Mouse (Mus musculus) ES-E14 (cell line): ENCODE measurements around the gene Mrpl2. TPM values are rescaled to one million over a fixed set of nuclear protein-coding genes. Genes with fewer than 3 reads are reported as not detected.
A peak's percentile ranks its signal among the peaks of the same experiment; 100 is the strongest.

Experiments used
- DNase-seq: peaks from one replicate; pipeline ENCODE4 v3.0.0-alpha.2; 2013; ENCODE audit warnings: low read depth, low spot score
- H3K27ac ChIP-seq: 2 replicates; pipeline ENCODE4 v1.5.1; 2012; ENCODE audit warnings: low read depth, mild to moderate bottlenecking, low read length, moderate library complexity, mixed read lengths; ENCODE audit not compliant: poor library complexity, insufficient read depth, severe bottlenecking
- H3K36me3 ChIP-seq: 2 replicates; pipeline ENCODE4 v1.6.1; 2012; ENCODE audit warnings: mild to moderate bottlenecking, low read length, moderate library complexity, mixed read lengths; ENCODE audit not compliant: control insufficient read depth, poor library complexity, insufficient read depth, severe bottlenecking
- H3K4me1 ChIP-seq, 2 experiments: fragments of 150-350 bp in 1 of 2; sonication (generic) in 1 of 2; 2 replicates each; pipeline ENCODE4 v1.6.1; 2012; ENCODE audit warnings: low read length in 2 of 2, mild to moderate bottlenecking in 1 of 2, mixed read lengths in 1 of 2; ENCODE audit not compliant: control insufficient read depth in 2 of 2, insufficient read depth in 2 of 2, poor library complexity in 1 of 2
- H3K4me3 ChIP-seq, 2 experiments: fragments of 150-350 bp in 1 of 2; sonication (generic) in 1 of 2; 2 replicates each; pipeline ENCODE4 v1.5.1; 2012; ENCODE audit warnings: low read length in 2 of 2, low read depth in 1 of 2, mild to moderate bottlenecking in 1 of 2, mixed read lengths in 1 of 2; ENCODE audit not compliant: insufficient read depth in 1 of 2, poor library complexity in 1 of 2, severe bottlenecking in 1 of 2
- H3K9ac ChIP-seq: 2 replicates; pipeline ENCODE4 v1.6.1; 2012; ENCODE audit warnings: low read depth, mild to moderate bottlenecking, low read length, mixed read lengths; ENCODE audit not compliant: poor library complexity, insufficient read depth, severe bottlenecking
- H3K9me3 ChIP-seq: fragments of 150-350 bp; sonication (generic); 2 replicates; pipeline ENCODE4 v1.6.1; 2012; ENCODE audit warnings: low read depth, mild to moderate bottlenecking, low read length; ENCODE audit not compliant: control insufficient read depth, insufficient read depth
- CHD2 ChIP-seq: IDR thresholded peaks from 2 replicates; pipeline ENCODE4 v1.6.1; 2014; ENCODE audit warnings: mild to moderate bottlenecking, low read depth, low read length, inconsistent platforms
- HCFC1 ChIP-seq: IDR thresholded peaks from 2 replicates; pipeline ENCODE4 v1.6.1; 2012; ENCODE audit warnings: low read length, inconsistent platforms, borderline replicate concordance; ENCODE audit not compliant: insufficient read depth
- MAFK ChIP-seq: IDR thresholded peaks from 2 replicates; pipeline ENCODE4 v1.6.1; 2014; ENCODE audit warnings: mild to moderate bottlenecking, low read depth, low read length, inconsistent platforms; ENCODE audit not compliant: insufficient read depth
- ZC3H11A ChIP-seq: IDR thresholded peaks from 2 replicates; pipeline ENCODE4 v1.6.1; 2012; ENCODE audit warnings: low read depth, mild to moderate bottlenecking, inconsistent platforms, low read length, borderline replicate concordance
- ZNF384 ChIP-seq: IDR thresholded peaks from 2 replicates; pipeline ENCODE4 v1.6.1; 2012; ENCODE audit warnings: low read depth, low read length, inconsistent platforms
- in situ Hi-C, 2 experiments: fragments of 600-800 bp; cut with MboI; formaldehyde crosslinking; loops; one replicate each; pipeline ENCODE4 v1.15.1; 2025; ENCODE audit warnings: low sequenced_read_pairs in 2 of 2, inconsistent platforms in 1 of 2; ENCODE audit not compliant: unreplicated experiment in 2 of 2
- total RNA-seq: library from RNA; depleted of rRNA; stranded (reverse); fragments of 300-350 nt; gene quantifications from 2 replicates; pipeline ENCODE4 v1.2.3, GENCODE M21; 2012

The Mrpl2 gene
- total RNA-seq, 1 experiment, result 205 TPM

- Histone ChIP-seq H3K36me3 (no peaks in the 10 kb centered on the region), H3K4me3 (peak overlapping the region; percentile 33; a peak in 3 of 4 replicates), H3K4me1 (peaks cover 28 to 46% of the 10 kb centered on the region in 2 experiments), H3K9me3 (no peaks in the 10 kb centered on the region), H3K9ac (peak overlapping the region; percentile 42; the same call in 1 of the 2 replicates), H3K27ac (peak overlapping the region; percentile 41; the same call in 1 of the 2 replicates)
- TF ChIP-seq ZNF384, result no peak
- no peak for TF ChIP-seq HCFC1
- TF ChIP-seq MAFK, result no peak
- no peak for TF ChIP-seq CHD2
- no peak for TF ChIP-seq ZC3H11A
- in situ Hi-C loops, result no loop called here
- DNase-seq, result no peak
These were observed 36.1 kb upstream of the Mrpl2 start for GRCm38 (mm10) chr17:46609721-46610514.

- DNase-seq, result no peak
- Histone ChIP-seq H3K9me3 (no peaks in the 10 kb centered on the region), H3K9ac (no peak overlapping the region), H3K27ac (no peak overlapping the region), H3K36me3 (no peaks in the 10 kb centered on the region; the same call in 1 of the 2 replicates), H3K4me3 (0 out of 4 replicates have a peak overlapping the region, but pooled peaks of 1 of the 2 experiments have one; percentile 17), H3K4me1 (peaks cover 28 to 42% of the 10 kb centered on the region in 2 experiments)
- TF ChIP-seq ZC3H11A (no peak), CHD2 (no peak)
- in situ Hi-C loops, result no loop called here
These were observed 34.7 kb upstream of the Mrpl2 start for GRCm38 (mm10) chr17:46611316-46611715.

- Histone ChIP-seq H3K27ac (peak overlapping the region; percentile 45; the same call in 1 of the 2 replicates), H3K4me1 (peaks cover 28 to 44% of the 10 kb centered on the region in 2 experiments), H3K9ac (no peak overlapping the region), H3K36me3 (no peaks in the 10 kb centered on the region; the same call in 1 of the 2 replicates), H3K9me3 (no peaks in the 10 kb centered on the region), H3K4me3 (no peak overlapping the region)
- no peak for TF ChIP-seq HCFC1
- no peak for TF ChIP-seq CHD2
- TF ChIP-seq ZNF384, result no peak
- no peak for DNase-seq
- in situ Hi-C loops, result no loop called here
These were observed 33.8 kb upstream of the Mrpl2 start for GRCm38 (mm10) chr17:46612189-46612588.

DNA sequence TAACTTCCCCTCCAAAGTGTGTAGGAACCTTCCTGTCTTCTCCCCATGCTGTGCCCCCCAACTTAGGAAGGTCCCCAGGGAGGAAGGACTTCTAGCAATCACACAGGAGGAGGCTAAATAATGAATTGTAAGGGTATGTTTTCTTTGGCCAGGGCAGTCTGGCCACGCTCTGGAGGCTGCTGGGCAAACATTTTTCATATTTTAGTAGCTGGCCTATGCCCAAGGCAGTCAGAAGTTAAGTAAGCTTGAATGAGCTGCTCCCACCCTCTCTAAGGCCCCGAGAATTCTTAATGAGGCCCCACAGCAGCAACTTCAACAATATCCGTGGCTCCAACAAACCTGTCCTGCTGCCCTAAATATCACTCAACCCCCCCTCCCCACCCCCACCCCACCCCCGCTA is 33.2 kb upstream of the Mrpl2 start:
- peak overlapping the region; percentile 45; the same call in 1 of the 2 replicates for H3K27ac ChIP-seq
- no peak overlapping the region for H3K9ac ChIP-seq
- H3K4me1 ChIP-seq, result peaks cover 33 to 43% of the 10 kb centered on the region in 2 experiments
- in situ Hi-C loops, result no loop called here
- no peak overlapping the region for H3K4me3 ChIP-seq
- H3K36me3 ChIP-seq, result no peaks in the 10 kb centered on the region; the same call in 1 of the 2 replicates
- TF ChIP-seq HCFC1, result no peak
- TF ChIP-seq MAFK, result no peak
- no peak for TF ChIP-seq ZNF384
- TF ChIP-seq CHD2, result no peak
- TF ChIP-seq ZC3H11A, result no peak
- no peak for DNase-seq
- no peaks in the 10 kb centered on the region for H3K9me3 ChIP-seq
